Mouse (Mus musculus): ENCODE results near the gene Apbb1. TPM values are rescaled to one million over a fixed set of nuclear protein-coding genes. Genes with fewer than 3 reads are reported as not detected.

The Apbb1 gene
- polyA plus RNA-seq, 1 experiment from 2014 or later = 77.5 TPM

DNA sequence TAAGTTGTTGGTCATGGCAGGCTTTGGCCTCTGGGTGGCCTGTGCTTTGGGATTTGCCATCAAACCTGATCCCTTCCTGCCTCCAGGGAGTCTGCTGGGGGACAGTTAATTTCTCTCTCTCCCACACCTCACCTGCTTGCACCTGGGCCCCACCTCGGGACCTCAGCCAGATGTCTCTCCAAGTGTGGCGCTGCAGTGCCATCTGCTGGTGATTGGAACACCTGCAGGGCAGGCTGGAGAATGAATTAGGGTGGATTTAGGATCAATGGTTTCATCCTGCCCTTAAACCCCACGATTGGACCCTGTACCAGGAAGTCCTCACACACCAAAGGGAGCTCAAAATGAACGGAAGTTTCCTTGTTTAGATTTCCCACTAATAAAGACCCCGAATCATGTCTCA lies 66.3 kb downstream of the Apbb1 start:
- no peaks in the 10 kb centered on the region for H3K36me3 ChIP-seq
- H3K27me3 ChIP-seq = no peaks in the 10 kb centered on the region
- H3K4me3 ChIP-seq = no peak overlapping the region
- no peak overlapping the region for H3K9ac ChIP-seq
- no peaks in the 10 kb centered on the region for H3K4me1 ChIP-seq
- H3K9me3 ChIP-seq = no peaks in the 10 kb centered on the region
- no peak for ATAC-seq (ENCODE audit: insufficient number of reproducible peaks, insufficient read depth, low FRiP score, low TSS enrichment)
- WGBS = 12% methylated on average over 5 of the region's 5 CpGs
- H3K27ac ChIP-seq = no peak overlapping the region
- no peak overlapping the region for H3K4me2 ChIP-seq (replicated peaks)

DNA sequence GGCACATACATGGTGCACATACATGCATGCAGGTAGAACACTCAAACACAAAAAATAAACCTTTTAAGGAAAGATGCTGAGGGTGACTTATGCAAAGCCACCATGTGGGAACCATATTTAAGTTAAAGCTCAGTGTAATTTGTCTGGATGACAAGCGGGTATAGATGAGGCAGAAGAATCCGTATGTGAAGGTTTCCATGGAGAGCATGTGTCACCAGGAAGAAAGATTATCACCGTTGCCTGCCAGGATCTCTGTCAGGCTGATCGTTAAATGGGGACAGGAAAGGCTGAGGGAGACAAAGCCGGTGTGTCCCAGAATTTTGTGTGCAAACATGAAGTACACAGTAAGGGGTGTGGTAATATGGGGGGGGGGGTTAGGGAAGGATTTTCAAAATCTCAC lies 66.9 kb downstream of the Apbb1 start:
- Histone ChIP-seq H3K4me2 (replicated peaks) (no peak overlapping the region), H3K36me3 (no peaks in the 10 kb centered on the region), H3K4me1 (no peaks in the 10 kb centered on the region), H3K9ac (no peak overlapping the region), H3K27ac (no peak overlapping the region), H3K9me3 (no peaks in the 10 kb centered on the region), H3K4me3 (no peak overlapping the region), H3K27me3 (no peaks in the 10 kb centered on the region)
- WGBS = 76% methylated on average over 5 of the region's 5 CpGs
- no peak for ATAC-seq (ENCODE audit: insufficient number of reproducible peaks, insufficient read depth, low FRiP score, low TSS enrichment)

DNA sequence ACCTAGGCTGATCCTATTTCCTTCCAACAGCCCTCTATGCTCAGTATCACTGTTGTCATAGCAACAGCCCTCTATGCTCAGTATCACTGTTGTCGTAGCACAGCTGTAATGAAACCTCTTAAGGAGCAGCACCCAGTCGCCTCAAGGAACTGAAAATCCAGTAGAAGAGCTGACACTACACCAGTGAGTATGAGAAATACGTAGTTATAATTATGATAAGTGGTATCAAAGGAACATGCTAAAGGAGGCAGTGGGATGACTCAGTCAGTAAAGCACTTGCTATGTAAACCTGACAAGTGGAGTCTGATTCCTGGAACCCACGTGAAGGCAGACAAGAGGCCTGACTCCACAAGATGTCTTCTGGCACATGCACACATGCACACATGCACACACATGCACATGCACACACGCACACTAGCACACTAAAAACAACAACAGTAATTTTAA lies 67.6 kb downstream of the Apbb1 start:
- Histone ChIP-seq H3K9ac (no peak overlapping the region), H3K9me3 (no peaks in the 10 kb centered on the region), H3K27ac (no peak overlapping the region), H3K4me1 (no peaks in the 10 kb centered on the region), H3K27me3 (no peaks in the 10 kb centered on the region), H3K4me3 (no peak overlapping the region), H3K36me3 (no peaks in the 10 kb centered on the region), H3K4me2 (replicated peaks) (no peak overlapping the region)
- ATAC-seq (ENCODE audit: insufficient number of reproducible peaks, insufficient read depth, low FRiP score, low TSS enrichment) = no peak
- WGBS = 53% methylated on average over 5 of the region's 5 CpGs

DNA sequence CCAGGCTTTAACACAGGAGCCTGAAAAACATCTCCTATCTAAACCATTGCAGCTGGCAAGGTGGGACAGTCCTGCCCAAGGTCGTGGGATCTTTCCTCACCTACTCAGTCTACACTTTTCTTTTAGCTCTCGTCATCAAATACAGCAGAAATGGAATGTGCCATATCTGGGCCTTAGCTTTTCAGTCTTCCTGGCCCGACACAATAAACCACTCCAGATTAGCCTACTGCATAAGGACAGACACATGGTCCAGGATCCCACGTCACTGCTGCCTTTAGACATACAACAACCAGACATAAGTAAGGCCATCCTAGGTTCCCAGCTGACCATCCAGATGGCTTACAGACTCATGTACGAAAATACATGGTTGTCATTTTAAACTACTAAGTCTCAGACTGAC lies 71.3 kb downstream of the Apbb1 start:
- Histone ChIP-seq H3K9me3 (no peaks in the 10 kb centered on the region), H3K4me1 (no peaks in the 10 kb centered on the region), H3K36me3 (no peaks in the 10 kb centered on the region), H3K27ac (no peak overlapping the region), H3K27me3 (no peaks in the 10 kb centered on the region), H3K4me3 (no peak overlapping the region), H3K4me2 (replicated peaks) (no peak overlapping the region), H3K9ac (no peak overlapping the region)
- 81% methylated on average over 5 of the region's 5 CpGs for WGBS
- ATAC-seq (ENCODE audit: insufficient number of reproducible peaks, insufficient read depth, low FRiP score, low TSS enrichment) = no peak

Other genes with a start within 250 kb of the Apbb1 start
- gene Olfr690, start 247.5 kb downstream of the Apbb1 start, polyA plus RNA-seq (2016; fragmentation: Nextera tagmentation; extraction: Ambion mirVana) = not detected in 2 replicates
- gene Olfr691, start 239.4 kb downstream of the Apbb1 start, polyA plus RNA-seq (2016; fragmentation: Nextera tagmentation; extraction: Ambion mirVana) = not detected in 2 replicates
- gene Olfr692, start 213.4 kb downstream of the Apbb1 start, polyA plus RNA-seq (2016; fragmentation: Nextera tagmentation; extraction: Ambion mirVana) = not detected in 2 replicates
- gene Gm5901, start 206.6 kb downstream of the Apbb1 start, polyA plus RNA-seq (2016; fragmentation: Nextera tagmentation; extraction: Ambion mirVana) = not detected in 2 replicates
- 46.1 and 47.6 TPM in 2 replicates for gene Fam160a2, start 181.6 kb downstream of the Apbb1 start, polyA plus RNA-seq (2016; fragmentation: Nextera tagmentation; extraction: Ambion mirVana)
- 0.08 TPM in 1 of 2 replicates, not detected in the other for gene Cnga4, start 177.1 kb downstream of the Apbb1 start, polyA plus RNA-seq (2016; fragmentation: Nextera tagmentation; extraction: Ambion mirVana)
- gene Cckbr, start 155.9 kb downstream of the Apbb1 start, polyA plus RNA-seq (2016; fragmentation: Nextera tagmentation; extraction: Ambion mirVana) = 0.31 and 0.47 TPM in 2 replicates
- gene Cavin3, start 99.4 kb downstream of the Apbb1 start, polyA plus RNA-seq (2016; fragmentation: Nextera tagmentation; extraction: Ambion mirVana) = 36.7 and 40.0 TPM in 2 replicates
- gene Smpd1, start 27.3 kb downstream of the Apbb1 start, polyA plus RNA-seq (2016; fragmentation: Nextera tagmentation; extraction: Ambion mirVana) = 40.8 and 41.4 TPM in 2 replicates
- gene Hpx, start 18.5 kb upstream of the Apbb1 start, polyA plus RNA-seq (2016; fragmentation: Nextera tagmentation; extraction: Ambion mirVana) = 0.52 and 0.59 TPM in 2 replicates
- gene Trim3, start 51.9 kb upstream of the Apbb1 start, polyA plus RNA-seq (2016; fragmentation: Nextera tagmentation; extraction: Ambion mirVana) = 44.0 and 45.9 TPM in 2 replicates
- gene Timm10b, start 58.4 kb upstream of the Apbb1 start, polyA plus RNA-seq (2016; fragmentation: Nextera tagmentation; extraction: Ambion mirVana) = 154 and 170 TPM in 2 replicates
- 75.0 and 85.3 TPM in 2 replicates for gene Arfip2, start 58.8 kb upstream of the Apbb1 start, polyA plus RNA-seq (2016; fragmentation: Nextera tagmentation; extraction: Ambion mirVana)
- gene Gm45799, start 58.9 kb upstream of the Apbb1 start, polyA plus RNA-seq (2016; fragmentation: Nextera tagmentation; extraction: Ambion mirVana) = 4.5 and 18.1 TPM in 2 replicates
- gene Dnhd1, start 69.2 kb upstream of the Apbb1 start, polyA plus RNA-seq (2016; fragmentation: Nextera tagmentation; extraction: Ambion mirVana) = 1.0 and 1.5 TPM in 2 replicates
- 248 and 257 TPM in 2 replicates for gene Ilk, start 154.9 kb upstream of the Apbb1 start, polyA plus RNA-seq (2016; fragmentation: Nextera tagmentation; extraction: Ambion mirVana)
- 43.3 and 46.1 TPM in 2 replicates for gene Rrp8, start 155.7 kb upstream of the Apbb1 start, polyA plus RNA-seq (2016; fragmentation: Nextera tagmentation; extraction: Ambion mirVana)
- 175 TPM in 2 replicates for gene Taf10, start 162.7 kb upstream of the Apbb1 start, polyA plus RNA-seq (2016; fragmentation: Nextera tagmentation; extraction: Ambion mirVana)
- gene Tpp1, start 170.6 kb upstream of the Apbb1 start, polyA plus RNA-seq (2016; fragmentation: Nextera tagmentation; extraction: Ambion mirVana) = 41.9 and 43.3 TPM in 2 replicates
- gene Dchs1, start 206.0 kb upstream of the Apbb1 start, polyA plus RNA-seq (2016; fragmentation: Nextera tagmentation; extraction: Ambion mirVana) = 27.3 and 28.5 TPM in 2 replicates
- gene Mrpl17, start 229.4 kb upstream of the Apbb1 start, polyA plus RNA-seq (2016; fragmentation: Nextera tagmentation; extraction: Ambion mirVana) = 317 and 324 TPM in 2 replicates

Data from embryonic facial prominence, embryonic 12.5 days (tissue).